Mouse (Mus musculus): ENCODE measurements around the gene Fam205c. TPM values are rescaled to one million over a fixed set of nuclear protein-coding genes. Genes with fewer than 3 reads are reported as not detected.
A peak's percentile ranks its signal among the peaks of the same experiment; 100 is the strongest.

The Fam205c gene
- polyA plus RNA-seq, 1 experiment from 2014 or later = 0.11 TPM

DNA sequence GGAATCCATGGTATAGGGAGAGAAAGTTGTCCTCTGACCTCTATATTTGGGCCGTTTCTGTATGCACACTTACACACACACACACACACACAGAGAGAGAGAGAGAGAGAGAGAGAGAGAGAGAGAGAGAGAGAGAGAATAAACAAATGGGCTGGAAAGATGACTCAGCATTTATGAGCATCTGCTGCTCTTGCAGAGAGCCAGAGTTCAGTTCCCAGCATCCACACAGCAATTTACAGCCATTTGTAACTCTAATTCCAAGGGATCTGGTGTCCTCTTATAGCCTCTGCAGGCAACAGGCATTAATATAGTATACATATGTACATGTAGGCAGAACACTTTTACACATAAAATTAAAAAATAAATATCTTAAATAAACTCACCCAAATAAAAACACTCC lies 29.9 kb upstream of the Fam205c start:
- TF ChIP-seq EP300 (optimal IDR thresholded peaks at IDR 0.05) (no peak), CTCF (IDR thresholded peaks at IDR 0.05; ENCODE audit: low read depth) (no peak)
- DNase-seq (ENCODE audit: low spot score) = no peak
- ATAC-seq (ENCODE audit: low FRiP score, low TSS enrichment) = no peak
- H3K4me1 ChIP-seq (replicated peaks; ENCODE audit: control insufficient read depth, insufficient read depth) = no peaks in the 10 kb centered on the region
- no peak overlapping the region for H3K9ac ChIP-seq (ENCODE audit: low read length)
- WGBS = 26% methylated on average over 1 of the region's 1 CpGs
- H3K4me2 ChIP-seq (replicated peaks; ENCODE audit: low read depth) = no peak overlapping the region
- no peak overlapping the region for H3K27ac ChIP-seq (replicated peaks)
- no peak overlapping the region for H3K4me3 ChIP-seq (ENCODE audit: low read depth, low read length)
- no peaks in the 10 kb centered on the region for H3K9me3 ChIP-seq (ENCODE audit: control insufficient read depth, low read length)
- no peaks in the 10 kb centered on the region for H3K27me3 ChIP-seq (ENCODE audit: control insufficient read depth, insufficient read depth, low read length)
- no peaks in the 10 kb centered on the region for H3K36me3 ChIP-seq (ENCODE audit: control insufficient read depth, insufficient read depth, low read length)

DNA sequence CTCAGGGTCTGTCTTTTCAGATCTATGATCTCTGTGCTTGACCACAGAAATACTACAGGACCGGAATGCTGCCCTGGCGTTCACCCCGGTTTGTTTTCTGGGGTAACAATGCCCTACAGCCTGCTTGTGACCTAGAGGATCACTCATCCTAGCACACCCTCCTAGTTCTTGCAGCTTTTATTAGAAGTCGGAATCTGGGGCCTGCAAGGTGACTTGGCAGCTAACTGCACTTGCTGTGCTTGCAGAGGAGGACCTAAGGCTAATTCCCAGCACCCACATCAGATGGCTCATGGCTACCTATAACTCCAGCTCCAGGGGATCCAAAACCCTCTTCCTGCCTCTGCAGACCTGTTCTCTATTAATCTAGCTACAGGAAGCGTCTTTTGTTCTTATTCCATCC lies 28.7 kb upstream of the Fam205c start:
- Histone ChIP-seq H3K9ac (ENCODE audit: low read length) (no peak overlapping the region), H3K4me1 (replicated peaks; ENCODE audit: control insufficient read depth, insufficient read depth) (no peaks in the 10 kb centered on the region), H3K36me3 (ENCODE audit: control insufficient read depth, insufficient read depth, low read length) (no peaks in the 10 kb centered on the region), H3K9me3 (ENCODE audit: control insufficient read depth, low read length) (no peaks in the 10 kb centered on the region), H3K4me3 (ENCODE audit: low read depth, low read length) (no peak overlapping the region), H3K27ac (replicated peaks) (no peak overlapping the region), H3K4me2 (replicated peaks; ENCODE audit: low read depth) (no peak overlapping the region), H3K27me3 (ENCODE audit: control insufficient read depth, insufficient read depth, low read length) (no peaks in the 10 kb centered on the region)
- no peak for TF ChIP-seq CTCF (IDR thresholded peaks at IDR 0.05; ENCODE audit: low read depth)
- no peak for TF ChIP-seq EP300 (optimal IDR thresholded peaks at IDR 0.05)
- ATAC-seq (ENCODE audit: low FRiP score, low TSS enrichment) = no peak
- DNase-seq (ENCODE audit: low spot score) = no peak
- 86% methylated on average over 5 of the region's 5 CpGs for whole genome bisulfite sequencing

DNA sequence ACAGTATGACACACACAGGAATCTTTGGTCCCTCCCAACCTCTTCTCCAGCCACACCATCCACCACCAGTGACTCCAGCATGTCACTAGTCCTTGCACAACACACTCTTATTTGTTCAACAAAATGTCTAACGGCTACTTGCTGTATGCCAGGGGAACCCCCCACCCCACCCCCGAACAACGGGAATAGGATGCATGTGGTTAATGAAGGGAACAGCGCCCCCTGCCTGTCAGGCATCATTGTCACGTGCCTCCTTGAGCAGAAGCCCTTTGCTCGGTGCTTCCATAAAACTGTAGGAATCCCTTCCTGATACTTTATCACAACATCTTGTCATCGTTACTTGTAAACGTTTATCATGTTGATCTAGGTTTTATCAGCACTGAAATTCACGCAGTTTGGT lies 28.1 kb upstream of the Fam205c start:
- no peak overlapping the region for H3K9ac ChIP-seq (ENCODE audit: low read length)
- 42% methylated on average over 9 of the region's 9 CpGs for WGBS
- H3K9me3 ChIP-seq (ENCODE audit: control insufficient read depth, low read length) = no peaks in the 10 kb centered on the region
- H3K4me1 ChIP-seq (replicated peaks; ENCODE audit: control insufficient read depth, insufficient read depth) = no peaks in the 10 kb centered on the region
- no peak overlapping the region for H3K4me2 ChIP-seq (replicated peaks; ENCODE audit: low read depth)
- ATAC-seq (ENCODE audit: low FRiP score, low TSS enrichment) (no peak), DNase-seq (ENCODE audit: low spot score) (peak; percentile 23)
- H3K4me3 ChIP-seq (ENCODE audit: low read depth, low read length) = no peak overlapping the region
- H3K36me3 ChIP-seq (ENCODE audit: control insufficient read depth, insufficient read depth, low read length) = no peaks in the 10 kb centered on the region
- TF ChIP-seq EP300 (optimal IDR thresholded peaks at IDR 0.05) = no peak
- peak; percentile 63 for TF ChIP-seq CTCF (IDR thresholded peaks at IDR 0.05; ENCODE audit: low read depth)
- no peaks in the 10 kb centered on the region for H3K27me3 ChIP-seq (ENCODE audit: control insufficient read depth, insufficient read depth, low read length)
- H3K27ac ChIP-seq (replicated peaks) = no peak overlapping the region

DNA sequence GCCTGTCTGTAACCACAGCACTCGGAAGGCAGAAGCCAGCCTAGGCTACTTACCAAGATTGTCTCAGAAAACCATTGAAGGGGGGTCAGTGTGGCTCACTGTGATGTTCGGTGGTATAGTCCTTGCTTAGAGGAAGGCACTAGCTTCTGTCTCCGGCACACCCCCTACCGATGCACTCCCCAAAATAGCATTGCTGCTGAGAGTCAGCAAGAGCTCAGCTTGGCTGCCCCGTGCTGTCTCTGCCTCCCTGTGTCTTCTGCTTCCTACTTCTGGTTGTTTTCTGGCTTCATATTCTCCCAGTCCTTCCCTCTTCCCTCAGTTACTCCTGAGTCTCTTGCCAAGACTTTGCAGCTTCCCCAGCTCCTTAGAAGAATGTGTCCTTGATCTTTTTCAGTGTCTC lies 26.8 kb upstream of the Fam205c start:
- DNase-seq (ENCODE audit: low spot score) (no peak), ATAC-seq (ENCODE audit: low FRiP score, low TSS enrichment) (no peak)
- Histone ChIP-seq H3K9ac (ENCODE audit: low read length) (no peak overlapping the region), H3K27ac (replicated peaks) (no peak overlapping the region), H3K27me3 (ENCODE audit: control insufficient read depth, insufficient read depth, low read length) (no peaks in the 10 kb centered on the region), H3K36me3 (ENCODE audit: control insufficient read depth, insufficient read depth, low read length) (no peaks in the 10 kb centered on the region), H3K9me3 (ENCODE audit: control insufficient read depth, low read length) (no peaks in the 10 kb centered on the region), H3K4me3 (ENCODE audit: low read depth, low read length) (no peak overlapping the region), H3K4me1 (replicated peaks; ENCODE audit: control insufficient read depth, insufficient read depth) (no peaks in the 10 kb centered on the region), H3K4me2 (replicated peaks; ENCODE audit: low read depth) (no peak overlapping the region)
- no peak for TF ChIP-seq CTCF (IDR thresholded peaks at IDR 0.05; ENCODE audit: low read depth)
- TF ChIP-seq EP300 (optimal IDR thresholded peaks at IDR 0.05) = no peak
- WGBS = 54% methylated on average over 5 of the region's 5 CpGs

DNA sequence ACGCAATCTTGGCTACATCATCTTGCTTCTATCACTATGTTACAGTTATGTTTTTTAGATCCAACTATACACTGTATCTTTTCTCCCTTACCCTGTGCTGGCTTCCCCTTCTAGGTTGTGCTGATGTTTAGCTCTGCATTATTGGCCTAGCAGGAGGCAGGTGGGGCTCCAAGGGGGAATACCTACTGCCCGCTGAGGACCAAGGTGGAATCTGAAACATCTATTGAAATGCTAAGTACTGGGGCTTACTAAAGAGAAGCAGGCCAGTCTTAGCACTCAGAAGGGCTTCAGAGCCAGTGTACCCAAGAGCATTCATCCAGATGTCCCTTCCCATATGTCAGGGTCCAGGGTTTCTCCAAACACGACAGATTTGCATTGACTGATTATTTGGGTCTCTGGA lies 24.9 kb upstream of the Fam205c start:
- 52% methylated on average over 3 of the region's 3 CpGs for WGBS
- no peaks in the 10 kb centered on the region for H3K27me3 ChIP-seq (ENCODE audit: control insufficient read depth, insufficient read depth, low read length)
- H3K4me3 ChIP-seq (ENCODE audit: low read depth, low read length) = no peak overlapping the region
- H3K36me3 ChIP-seq (ENCODE audit: control insufficient read depth, insufficient read depth, low read length) = no peaks in the 10 kb centered on the region
- H3K27ac ChIP-seq (replicated peaks) = no peak overlapping the region
- no peaks in the 10 kb centered on the region for H3K9me3 ChIP-seq (ENCODE audit: control insufficient read depth, low read length)
- no peak overlapping the region for H3K4me2 ChIP-seq (replicated peaks; ENCODE audit: low read depth)
- TF ChIP-seq EP300 (optimal IDR thresholded peaks at IDR 0.05) (no peak), CTCF (IDR thresholded peaks at IDR 0.05; ENCODE audit: low read depth) (no peak)
- DNase-seq (ENCODE audit: low spot score) (no peak), ATAC-seq (ENCODE audit: low FRiP score, low TSS enrichment) (no peak)
- no peak overlapping the region for H3K9ac ChIP-seq (ENCODE audit: low read length)
- H3K4me1 ChIP-seq (replicated peaks; ENCODE audit: control insufficient read depth, insufficient read depth) = no peaks in the 10 kb centered on the region

DNA sequence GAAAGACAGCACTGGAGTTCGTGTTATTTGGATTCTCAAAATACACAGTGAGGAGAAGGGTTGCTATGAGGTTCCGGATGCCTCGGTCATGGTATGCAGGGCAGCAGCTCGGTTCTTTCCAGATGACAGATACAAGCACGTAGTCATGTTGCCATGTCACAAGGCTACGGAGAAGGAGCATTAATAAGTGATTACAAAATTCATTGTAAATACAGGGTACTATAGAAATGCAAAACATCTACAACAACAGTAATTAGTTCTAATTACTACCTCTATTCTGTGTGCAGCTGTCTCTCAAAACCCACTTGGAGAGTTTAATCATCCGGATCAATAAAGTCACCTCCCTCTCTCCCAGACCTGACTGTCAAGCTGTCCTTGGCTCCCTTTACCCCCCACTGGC lies 21.1 kb upstream of the Fam205c start:
- 72% methylated on average over 7 of the region's 7 CpGs for WGBS
- Histone ChIP-seq H3K27me3 (ENCODE audit: control insufficient read depth, insufficient read depth, low read length) (no peaks in the 10 kb centered on the region), H3K9me3 (ENCODE audit: control insufficient read depth, low read length) (no peaks in the 10 kb centered on the region), H3K27ac (replicated peaks) (no peak overlapping the region), H3K4me3 (ENCODE audit: low read depth, low read length) (no peak overlapping the region), H3K4me1 (replicated peaks; ENCODE audit: control insufficient read depth, insufficient read depth) (no peaks in the 10 kb centered on the region), H3K4me2 (replicated peaks; ENCODE audit: low read depth) (no peak overlapping the region), H3K9ac (ENCODE audit: low read length) (no peak overlapping the region), H3K36me3 (ENCODE audit: control insufficient read depth, insufficient read depth, low read length) (no peaks in the 10 kb centered on the region)
- ATAC-seq (ENCODE audit: low FRiP score, low TSS enrichment) (no peak), DNase-seq (ENCODE audit: low spot score) (no peak)
- TF ChIP-seq CTCF (IDR thresholded peaks at IDR 0.05; ENCODE audit: low read depth) (no peak), EP300 (optimal IDR thresholded peaks at IDR 0.05) (no peak)
